Mouse (Mus musculus): ENCODE measurements around the gene Atg9b. TPM values are rescaled to one million over a fixed set of nuclear protein-coding genes. Genes with fewer than 3 reads are reported as not detected.

The Atg9b gene
- total RNA-seq (2021) = under 1 TPM; 0.27 to 0.75 TPM

GRCm38 (mm10) chr5:24391864-24392263 lies at the start of gene Atg9b:
TSS of gene Atg9b (minus strand) at chr5:24392143.
- DNase-seq = no peak
- intact Hi-C loops (cut with DNase I) = loop anchor here (2.0 kb wide), 1 partner anchor 31 kb away; no protein-coding TSS in a partner anchor

- intact Hi-C loops (cut with DNase I) = no loop called here
- DNase-seq = no peak
These were observed 49.2 kb upstream of the Atg9b start for GRCm38 (mm10) chr5:24441187-24441586.

- no peak for DNase-seq
- intact Hi-C loops (cut with DNase I) = no loop called here
These were observed 42.0 kb upstream of the Atg9b start for GRCm38 (mm10) chr5:24433993-24434392.

- intact Hi-C loops (cut with DNase I) = loop anchor here (5.0 kb wide), 1 partner anchor 149 kb away; the partner anchor contains the start of gene Abcf2
- DNase-seq = no peak
These were observed 36.7 kb upstream of the Atg9b start for GRCm38 (mm10) chr5:24428596-24428995.

- intact Hi-C loops (cut with DNase I) = loop anchor here (5.0 kb wide), 1 partner anchor 149 kb away; the partner anchor contains the start of gene Abcf2
- DNase-seq = no peak
These were observed 36.0 kb upstream of the Atg9b start for GRCm38 (mm10) chr5:24427981-24428402.

GRCm38 (mm10) chr5:24427285-24427633 lies 35.3 kb upstream of the Atg9b start:
- no peak for DNase-seq
- intact Hi-C loops (cut with DNase I) = loop anchor here (5.0 kb wide), 1 partner anchor 150 kb away; the partner anchor contains the start of gene Abcf2

GRCm38 (mm10) chr5:24426556-24427284 lies 34.8 kb upstream of the Atg9b start:
- intact Hi-C loops (cut with DNase I) = loop anchor here (5.0 kb wide), 1 partner anchor 151 kb away; the partner anchor contains the start of gene Abcf2
- no peak for DNase-seq

- intact Hi-C loops (cut with DNase I) = loop anchor here (5.0 kb wide), 1 partner anchor 151 kb away; the partner anchor contains the start of gene Abcf2
- no peak for DNase-seq
These were observed 34.1 kb upstream of the Atg9b start for GRCm38 (mm10) chr5:24426037-24426432.

- no peak for DNase-seq
- intact Hi-C loops (cut with DNase I) = loop anchor here (2.0 to 5.0 kb wide), 2 partner anchors 27 to 152 kb away; partner anchors contain the start of genes Abcf2 and Agap3
These were observed 33.6 kb upstream of the Atg9b start for GRCm38 (mm10) chr5:24425421-24426036.

GRCm38 (mm10) chr5:24424861-24425411 lies 33.0 kb upstream of the Atg9b start:
- intact Hi-C loops (cut with DNase I) = loop anchor here (2.0 to 5.0 kb wide), 2 partner anchors 28 to 152 kb away; partner anchors contain the start of genes Abcf2 and Agap3

DNA sequence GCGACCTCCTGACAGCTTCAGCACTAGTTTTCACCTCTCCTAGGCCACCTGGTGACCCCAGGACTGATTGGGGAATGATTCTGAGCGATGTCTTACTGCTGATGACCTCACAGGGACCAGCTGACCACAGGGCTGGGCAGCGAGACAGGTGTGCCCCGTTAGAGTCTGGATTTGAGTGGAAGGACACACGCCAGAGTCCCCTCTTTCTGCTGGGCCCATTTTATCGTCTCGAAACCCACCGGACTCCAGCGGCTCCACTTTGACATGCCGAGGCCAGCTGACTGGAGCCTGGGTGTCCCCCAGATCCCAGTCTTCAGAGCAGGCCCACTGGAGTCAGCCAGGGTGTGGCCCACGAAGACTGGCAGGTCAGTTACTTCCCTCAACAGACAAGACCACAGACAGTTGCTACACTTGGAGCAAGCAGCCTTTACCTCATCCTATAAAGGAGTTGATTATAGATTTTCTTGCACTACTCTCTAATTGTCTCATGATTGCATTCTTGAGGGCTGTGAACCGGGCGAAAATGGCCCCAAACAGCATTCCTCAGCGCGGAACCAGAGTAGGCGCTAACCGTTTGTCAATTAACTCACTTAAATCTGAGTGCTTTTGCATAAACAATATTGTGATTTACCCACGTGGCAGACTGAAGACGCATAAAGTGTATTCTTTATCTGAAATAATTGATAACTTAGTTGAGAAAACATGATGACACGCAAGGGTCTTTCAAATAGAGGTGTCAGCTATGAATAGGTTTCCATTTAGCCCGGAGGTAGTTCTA lies 32.2 kb upstream of the Atg9b start:
- peak in 1 of 2 experiments; percentile 61 for DNase-seq
- intact Hi-C loops (cut with DNase I) = loop anchor here (2.0 kb wide), 1 partner anchor 29 kb away; the partner anchor contains the start of gene Agap3

More at GRCm38 (mm10) chr5:24424861-24425411, 33.0 kb upstream of the Atg9b start:
- DNase-seq = peak; percentile 81 to 89

GRCm38 (mm10) chr5:24423129-24424003 lies 31.4 kb upstream of the Atg9b start, which contains the start of the genes Cdk5 and Slc4a2:
TSS of gene Cdk5 (minus strand) at chr5:24423530.
TSS of gene Slc4a2 (plus strand) at chr5:24423837.
- intact Hi-C loops (cut with DNase I) = loop anchor here (2.0 kb wide), 2 partner anchors 27 to 29 kb away; partner anchors contain the start of gene Agap3
- peak; percentile 94 to 96 for DNase-seq

GRCm38 (mm10) chr5:24420381-24420780 lies 28.4 kb upstream of the Atg9b start:
- intact Hi-C loops (cut with DNase I) = no loop called here
- DNase-seq = no peak

- DNase-seq = no peak
- intact Hi-C loops (cut with DNase I) = no loop called here
These were observed 25.6 kb upstream of the Atg9b start for GRCm38 (mm10) chr5:24417587-24417986.

DNA sequence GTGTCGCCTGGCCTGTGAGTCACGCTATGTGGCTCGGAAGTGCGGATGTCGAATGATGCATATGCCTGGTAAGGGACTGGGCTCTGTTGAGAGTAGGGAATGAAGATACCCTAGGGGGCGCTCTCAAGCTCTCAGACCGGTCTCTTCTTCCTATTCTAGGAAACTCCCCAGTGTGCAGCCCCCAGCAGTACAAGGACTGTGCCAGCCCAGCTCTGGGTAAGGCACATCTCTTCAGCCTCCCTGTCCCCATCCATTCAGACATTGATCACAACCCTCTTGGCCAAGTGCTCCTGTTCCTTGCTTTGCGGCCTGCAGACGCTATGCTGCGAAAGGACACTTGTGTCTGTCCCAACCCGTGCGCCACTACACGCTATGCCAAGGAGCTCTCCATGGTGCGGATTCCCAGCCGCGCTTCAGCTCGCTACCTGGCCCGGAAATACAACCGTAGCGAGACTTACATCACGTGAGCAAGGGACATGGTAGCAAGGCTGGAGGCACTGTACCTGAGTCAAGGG lies 24.3 kb upstream of the Atg9b start:
- DNase-seq = peak; percentile 64 to 70
- intact Hi-C loops (cut with DNase I) = loop anchor here (1.0 kb wide), 1 partner anchor 54 kb away; no protein-coding TSS in a partner anchor

DNA sequence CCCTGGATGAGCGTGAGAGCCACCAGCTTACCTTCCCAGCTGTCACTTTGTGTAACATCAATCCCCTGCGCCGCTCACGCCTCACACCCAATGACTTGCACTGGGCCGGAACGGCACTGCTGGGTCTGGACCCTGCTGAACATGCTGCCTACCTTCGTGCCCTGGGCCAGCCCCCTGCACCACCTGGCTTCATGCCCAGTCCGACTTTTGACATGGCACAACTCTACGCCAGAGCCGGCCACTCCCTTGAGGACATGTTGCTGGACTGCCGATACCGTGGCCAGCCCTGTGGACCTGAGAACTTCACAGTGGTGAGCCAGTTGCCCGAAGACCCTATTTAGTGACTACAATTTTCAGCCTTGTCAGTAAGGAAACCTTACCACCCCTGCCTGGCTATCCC lies 22.0 kb upstream of the Atg9b start:
- intact Hi-C loops (cut with DNase I) = no loop called here
- no peak for DNase-seq

- intact Hi-C loops (cut with DNase I) = no loop called here
- no peak for DNase-seq
These were observed 21.2 kb upstream of the Atg9b start, which contains the start of gene Asic3 for GRCm38 (mm10) chr5:24413042-24413693. TSS of gene Asic3 (plus strand) at chr5:24413392.

DNA sequence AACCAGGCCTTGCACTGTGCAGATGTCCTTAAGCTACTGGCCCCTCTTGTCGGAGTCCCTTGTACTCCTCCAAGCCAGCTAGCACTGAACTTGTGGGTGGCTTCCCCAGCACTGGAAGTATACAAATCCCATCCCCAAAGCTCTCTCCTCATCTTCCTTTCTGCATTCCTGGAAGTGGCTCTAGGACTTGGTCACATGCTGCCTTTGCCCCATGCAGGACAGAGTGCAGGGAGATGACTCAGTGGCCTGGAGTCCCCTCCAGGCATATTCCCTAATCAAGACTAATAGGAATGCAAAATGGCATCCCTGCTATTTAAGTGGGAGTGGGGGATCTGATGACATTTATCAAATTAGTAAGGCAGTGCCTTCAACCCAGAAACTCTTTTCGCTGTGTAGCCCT lies 20.1 kb upstream of the Atg9b start:
- no peak for DNase-seq
- intact Hi-C loops (cut with DNase I) = no loop called here
